Mouse (Mus musculus): ENCODE data around the gene Xrcc1. TPM values are rescaled to one million over a fixed set of nuclear protein-coding genes. Genes with fewer than 3 reads are reported as not detected.

The Xrcc1 gene
- total RNA-seq, 2 experiments from 2014 or later = 37.8 to 39.7 TPM

DNA sequence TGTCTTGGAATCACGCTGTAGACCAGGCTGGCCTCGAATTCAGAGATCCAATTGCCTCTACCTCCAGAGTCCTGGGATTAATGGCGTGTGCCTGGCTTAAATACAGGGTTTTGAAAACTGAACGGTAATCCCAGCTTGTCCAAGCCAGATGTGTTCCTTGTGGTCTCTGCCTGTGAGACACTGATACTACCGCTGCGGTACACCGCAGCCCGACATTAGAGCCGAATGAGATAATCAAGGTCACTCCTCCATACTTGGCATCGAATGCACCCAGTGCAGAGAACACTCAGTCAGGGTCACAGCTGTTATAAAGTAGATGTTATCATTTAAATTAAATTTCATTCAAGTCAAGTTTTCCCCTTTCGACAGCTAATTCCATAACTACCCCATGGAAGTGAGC is 17.2 kb upstream of the Xrcc1 start:
- no peak for DNase-seq (ENCODE audit: low spot score in 2 of 2)

DNA sequence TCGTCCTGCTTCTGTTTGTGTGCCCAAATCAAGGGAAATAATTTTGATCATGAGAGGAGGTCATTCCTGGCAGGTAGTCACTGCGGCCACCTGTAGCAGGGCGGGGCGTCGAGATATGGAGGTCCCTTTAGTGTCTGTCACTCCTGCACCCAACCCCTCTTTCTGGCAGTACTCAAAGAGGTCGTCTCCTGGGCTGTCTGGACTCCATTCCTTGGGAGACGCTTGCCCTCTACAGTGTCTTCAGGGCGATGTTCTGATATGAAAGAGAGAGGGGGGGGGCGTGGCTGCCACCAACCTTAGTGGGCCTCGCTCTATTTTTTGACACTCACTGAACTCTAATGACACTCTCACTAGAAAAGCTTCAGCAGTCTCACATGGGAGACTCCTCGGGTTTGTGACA is 16.5 kb upstream of the Xrcc1 start:
- DNase-seq (ENCODE audit: low spot score in 2 of 2) = peak in 1 of 2 experiments; percentile 28

DNA sequence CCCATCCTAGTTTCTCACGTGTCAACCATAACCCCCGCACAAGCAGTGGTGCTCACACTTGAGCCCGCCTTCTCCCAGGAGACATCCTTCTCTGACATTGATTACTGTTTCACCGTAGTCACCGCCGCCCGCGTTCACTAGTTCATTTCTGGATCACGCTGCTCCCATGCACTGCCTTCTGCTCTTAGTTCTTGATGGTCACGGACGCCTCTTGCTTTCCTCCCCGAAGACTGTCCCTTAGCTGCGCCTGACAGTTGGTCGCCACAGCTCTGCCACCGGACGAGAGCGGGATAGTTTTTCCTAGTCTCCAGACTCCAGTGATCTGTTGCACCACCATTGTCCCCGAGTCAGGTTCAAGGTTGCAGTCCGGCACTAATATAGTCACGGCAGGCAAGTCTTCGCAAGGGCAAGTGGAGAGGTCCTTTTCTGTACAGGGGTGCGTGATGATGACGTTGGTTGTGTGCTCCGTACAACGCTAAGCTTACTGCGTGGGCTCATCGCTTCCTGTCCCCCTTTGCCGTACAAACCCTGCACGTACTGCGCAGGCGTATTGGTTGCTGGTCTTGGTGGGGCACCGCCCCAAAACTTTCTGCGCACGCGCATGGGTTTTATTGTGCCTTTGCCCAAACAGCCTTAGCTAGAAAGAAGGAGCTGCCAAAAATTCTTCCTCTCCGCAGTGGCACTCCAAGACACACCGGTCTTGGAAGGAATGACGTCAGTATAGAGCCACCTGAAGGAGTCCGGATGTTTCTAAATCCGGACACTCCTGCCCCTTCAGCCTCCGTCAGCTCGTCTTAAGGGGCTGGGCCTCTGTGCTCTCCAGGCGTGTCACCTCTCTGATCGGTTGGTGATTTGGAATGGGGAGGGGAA is 15.8 kb upstream of the Xrcc1 start, which contains the start of gene Irgq:
Gene Irgq, plus strand, starts transcription at position 628 of the 870 bp plus-strand sequence.
- peak; percentile 99 for DNase-seq (ENCODE audit: low spot score in 2 of 2)

DNA sequence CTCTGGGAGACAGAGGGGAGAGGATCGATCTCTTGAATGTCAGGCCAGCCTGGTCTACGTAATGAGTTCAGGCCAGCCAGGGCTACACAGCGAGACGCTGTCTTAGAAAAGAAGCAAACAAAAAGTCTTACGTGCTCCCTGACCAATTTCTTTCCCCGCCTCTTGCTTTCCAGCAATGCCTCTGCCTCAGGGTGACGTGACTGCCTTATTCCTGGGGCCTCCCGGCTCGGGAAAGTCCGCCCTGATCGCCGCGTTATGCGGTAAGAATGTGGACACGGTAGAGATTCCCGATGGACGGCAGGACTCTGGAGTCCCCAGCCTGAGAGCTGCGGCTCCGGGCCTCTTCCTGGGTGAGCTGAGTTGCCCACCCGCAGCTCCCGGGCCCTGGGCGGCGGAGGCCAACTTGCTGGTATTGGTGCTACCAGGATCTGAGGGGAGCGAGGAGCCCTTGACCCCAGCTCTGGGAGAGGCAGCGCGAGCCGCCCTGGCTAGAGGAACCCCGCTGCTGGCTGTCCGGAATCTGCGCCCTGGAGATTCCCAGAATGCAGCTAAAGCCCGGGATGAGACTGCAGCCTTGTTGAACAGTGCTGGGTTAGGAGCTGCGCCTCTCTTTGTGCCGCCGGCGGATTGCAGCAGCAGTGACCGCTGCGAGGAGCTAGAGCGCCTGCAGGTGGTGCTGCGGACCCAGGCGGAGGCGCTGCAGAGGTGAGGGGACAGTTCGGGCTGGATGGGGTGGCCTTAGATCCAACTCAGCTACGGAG is 14.7 kb upstream of the Xrcc1 start:
- peak; percentile 78 to 86 for DNase-seq (ENCODE audit: low spot score in 2 of 2)

DNA sequence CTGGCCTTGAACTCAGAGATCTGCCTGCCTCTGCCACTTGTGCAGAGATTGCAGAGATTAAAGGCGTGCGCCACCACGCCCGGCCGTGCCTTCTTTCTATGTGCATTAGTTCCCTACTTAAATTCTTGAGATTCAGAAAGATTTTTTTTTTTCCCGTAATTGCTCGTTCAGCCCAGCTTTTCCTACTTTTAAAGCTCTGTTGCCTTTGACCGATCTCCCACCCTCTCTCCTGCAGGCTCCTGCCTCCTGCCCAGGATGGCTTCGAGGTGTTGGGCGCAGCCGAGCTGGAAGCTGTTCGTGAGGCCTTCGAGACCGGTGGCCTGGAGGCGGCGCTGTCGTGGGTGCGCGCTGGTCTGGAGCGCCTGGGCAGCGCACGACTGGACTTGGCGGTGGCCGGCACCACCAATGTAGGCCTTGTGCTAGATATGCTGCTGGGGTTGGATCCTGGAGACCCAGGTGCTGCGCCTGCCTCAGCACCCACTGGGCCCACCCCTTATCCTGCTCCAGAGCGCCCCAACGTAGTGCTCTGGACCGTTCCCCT is 13.0 kb upstream of the Xrcc1 start:
- DNase-seq (ENCODE audit: low spot score in 2 of 2) = no peak

DNA sequence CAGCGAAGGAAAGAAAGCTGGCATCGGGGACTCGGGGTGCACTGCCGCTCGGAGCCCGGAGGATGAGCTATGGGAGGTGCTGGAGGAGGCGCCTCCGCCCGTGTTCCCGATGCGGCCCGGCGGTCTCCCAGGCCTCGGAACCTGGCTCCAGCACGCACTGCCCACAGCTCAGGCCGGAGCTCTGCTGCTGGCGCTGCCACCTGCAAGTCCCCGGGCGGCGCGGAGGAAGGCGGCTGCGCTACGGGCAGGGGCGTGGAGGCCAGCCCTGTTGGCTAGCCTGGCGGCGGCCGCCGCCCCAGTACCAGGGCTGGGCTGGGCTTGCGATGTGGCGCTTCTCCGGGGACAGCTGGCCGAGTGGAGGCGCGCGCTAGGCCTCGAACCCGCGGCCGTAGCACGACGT is 12.3 kb upstream of the Xrcc1 start:
- DNase-seq (ENCODE audit: low spot score in 2 of 2) = no peak

DNA sequence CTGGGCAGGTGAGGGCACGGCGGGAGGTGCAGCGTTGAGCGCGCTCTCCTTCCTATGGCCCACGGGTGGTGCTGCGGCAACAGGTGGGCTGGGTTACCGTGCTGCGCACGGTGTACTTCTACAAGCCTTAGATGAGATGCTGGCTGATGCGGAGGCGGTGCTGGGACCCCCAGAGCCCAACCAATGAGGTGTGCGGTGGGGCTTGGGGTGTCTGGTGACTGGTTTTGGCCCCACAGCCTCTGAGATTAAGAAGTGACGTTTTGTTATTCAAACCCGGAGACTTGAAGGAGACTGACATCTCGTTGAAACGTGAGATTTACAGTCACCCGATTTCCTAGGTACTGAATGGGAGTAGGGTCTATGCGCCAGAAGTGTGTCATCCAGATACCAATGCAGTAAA is 11.8 kb upstream of the Xrcc1 start:
- no peak for DNase-seq (ENCODE audit: low spot score in 2 of 2)

DNA sequence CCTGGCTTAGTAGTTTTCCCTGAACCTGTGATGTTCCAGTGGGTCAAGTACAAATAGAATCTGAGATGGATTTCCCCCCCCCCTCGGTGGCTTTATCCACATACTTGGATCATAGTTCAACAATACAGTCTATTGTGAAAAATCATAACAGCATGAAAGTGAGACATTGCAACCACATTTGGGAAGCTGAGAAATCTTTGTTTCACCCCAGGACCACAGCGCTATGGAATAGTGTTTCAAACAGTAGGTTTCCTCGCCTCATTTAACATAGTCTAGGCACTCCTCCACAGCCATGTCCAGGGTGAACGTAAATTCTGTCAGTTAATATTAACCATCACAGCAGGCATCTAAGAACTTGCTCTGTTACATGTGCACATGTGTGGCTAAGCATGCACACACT is 9.0 kb upstream of the Xrcc1 start:
- no peak for DNase-seq (ENCODE audit: low spot score in 2 of 2)

DNA sequence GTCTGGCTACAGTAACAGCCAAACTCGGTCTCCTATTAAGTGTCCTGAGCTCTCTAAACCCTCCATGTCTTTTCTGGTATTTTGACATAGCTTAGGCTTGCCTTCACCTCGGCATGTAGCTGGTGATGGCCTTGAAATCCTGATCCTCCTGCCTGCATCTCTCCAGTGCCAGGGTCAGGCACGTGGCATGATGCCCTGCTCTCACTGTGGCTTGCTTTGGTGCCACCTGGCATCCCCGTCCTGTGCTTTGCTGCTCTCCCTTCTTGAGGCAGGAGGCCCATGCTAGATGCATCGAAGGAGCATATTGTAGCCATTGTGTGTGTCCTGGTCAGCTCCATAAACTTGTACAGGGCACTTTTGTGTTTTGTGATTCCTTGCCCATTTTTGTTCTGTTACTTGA is 8.5 kb upstream of the Xrcc1 start:
- no peak for DNase-seq (ENCODE audit: low spot score in 2 of 2)

DNA sequence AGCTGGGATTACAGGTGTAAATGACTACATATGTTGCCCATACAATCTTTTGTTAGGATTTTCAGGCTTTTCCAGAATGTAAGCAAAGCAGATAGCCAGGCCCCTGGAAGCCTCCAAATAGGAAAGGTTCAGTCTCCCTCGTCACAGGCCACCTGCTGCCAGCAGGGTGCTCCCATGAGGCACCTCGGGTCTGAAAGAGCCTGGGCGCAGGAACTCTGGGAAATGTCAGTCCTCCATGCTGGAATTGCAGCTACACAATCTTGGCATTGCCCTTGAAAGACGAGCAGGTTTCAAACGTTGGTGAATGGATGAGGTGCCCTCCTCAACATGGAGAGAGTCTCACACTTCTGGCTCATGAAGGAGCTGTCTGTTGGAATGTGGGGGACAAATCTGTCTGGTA is 7.9 kb upstream of the Xrcc1 start:
- DNase-seq (ENCODE audit: low spot score in 2 of 2) = peak; percentile 31 to 55

DNA sequence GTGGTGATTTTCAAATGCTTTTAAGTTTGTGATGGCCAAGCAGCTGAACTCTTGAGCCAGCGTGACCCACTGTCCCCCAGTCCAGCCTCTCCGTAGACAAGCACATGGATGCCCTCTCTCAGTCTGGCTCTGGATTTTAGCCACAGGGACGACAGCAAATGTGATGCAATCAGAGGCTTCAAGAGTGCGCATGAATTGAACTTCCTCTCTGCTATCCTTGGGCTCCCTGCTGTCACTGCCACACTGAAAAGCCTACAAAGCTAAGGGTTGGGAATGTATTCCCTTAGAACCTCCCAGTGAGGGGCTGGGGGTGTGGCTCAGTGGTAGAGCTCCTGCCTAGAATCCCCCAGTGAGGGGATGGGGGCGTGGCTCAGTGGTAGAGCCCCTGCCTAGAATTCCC is 7.4 kb upstream of the Xrcc1 start:
- DNase-seq (ENCODE audit: low spot score in 2 of 2) = no peak

DNA sequence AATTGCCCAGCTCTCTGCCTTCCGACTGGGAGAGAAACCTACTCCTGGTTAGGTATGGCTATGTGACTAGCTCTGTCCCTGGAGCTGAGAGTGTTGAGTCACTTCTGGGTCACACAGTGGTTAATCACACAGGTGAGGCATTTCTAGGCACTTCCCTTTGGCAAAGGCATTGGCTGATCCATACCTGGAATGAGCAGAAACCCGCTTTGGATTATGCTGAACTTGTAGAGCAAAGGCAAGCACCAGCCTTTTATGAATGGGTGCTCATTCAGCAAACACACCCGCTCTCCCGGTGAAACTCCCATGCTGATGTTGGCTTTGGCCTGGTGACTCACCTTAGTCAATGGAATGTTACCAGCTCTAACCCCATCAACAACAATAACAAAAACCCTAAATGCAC is 6.4 kb upstream of the Xrcc1 start:
- DNase-seq (ENCODE audit: low spot score in 2 of 2) = no peak

DNA sequence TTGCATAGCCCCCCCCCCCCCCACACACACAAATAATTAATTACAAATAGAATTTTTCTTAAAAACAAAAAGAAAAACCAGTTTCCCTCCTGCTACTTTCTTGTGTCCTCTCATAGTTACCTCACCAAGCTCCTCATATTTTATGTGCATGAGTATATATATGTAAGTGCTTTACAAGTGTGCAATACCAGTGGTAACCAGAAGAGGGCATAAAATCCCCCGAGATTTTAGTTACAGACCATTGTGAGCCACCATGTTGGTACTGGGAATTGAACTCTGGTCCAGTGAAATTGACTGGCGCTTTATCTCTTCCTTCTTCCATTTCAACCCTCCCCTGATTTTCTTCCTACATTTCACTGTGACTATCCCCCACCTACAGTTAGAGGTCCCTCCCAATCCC is 1.6 kb upstream of the Xrcc1 start:
- DNase-seq (ENCODE audit: low spot score in 2 of 2) = no peak

DNA sequence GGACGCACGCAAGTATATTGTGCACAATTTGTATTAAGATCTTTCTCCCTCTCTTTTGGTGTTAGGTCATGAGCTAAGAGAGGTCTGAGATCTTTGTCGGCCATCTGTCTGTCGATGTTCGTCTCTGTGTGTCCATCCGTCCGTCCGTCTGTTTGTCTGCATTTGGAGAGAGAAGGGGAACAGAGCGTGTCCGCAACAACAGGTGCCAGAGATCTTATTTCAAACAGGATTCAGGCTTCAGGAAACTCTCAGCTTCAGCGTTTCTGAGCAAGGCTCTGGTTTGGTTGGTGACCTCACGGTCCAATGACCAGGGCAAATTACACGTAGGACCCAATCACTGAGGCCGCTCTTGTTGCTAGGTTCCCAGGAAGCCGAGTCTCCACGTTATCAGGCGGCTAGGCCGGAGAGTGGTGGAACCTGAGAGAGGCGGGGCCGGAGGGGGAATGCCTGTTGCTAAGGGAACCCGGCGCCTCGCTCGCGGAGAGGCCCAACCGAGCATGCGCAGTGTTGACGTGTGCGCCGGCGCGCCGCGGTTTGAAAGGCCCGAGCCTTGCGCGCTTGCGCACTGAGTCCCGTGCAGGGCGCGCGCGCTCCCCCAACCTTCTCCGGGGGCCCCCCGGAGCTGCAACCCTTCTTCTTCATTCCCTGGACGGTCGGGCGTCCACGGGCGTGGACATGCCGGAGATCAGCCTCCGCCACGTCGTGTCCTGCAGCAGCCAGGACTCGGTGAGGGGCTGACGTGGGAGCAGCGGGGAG is 723 bp downstream of the Xrcc1 start:
- peak; percentile 98 to 99 for DNase-seq (ENCODE audit: low spot score in 2 of 2)

DNA sequence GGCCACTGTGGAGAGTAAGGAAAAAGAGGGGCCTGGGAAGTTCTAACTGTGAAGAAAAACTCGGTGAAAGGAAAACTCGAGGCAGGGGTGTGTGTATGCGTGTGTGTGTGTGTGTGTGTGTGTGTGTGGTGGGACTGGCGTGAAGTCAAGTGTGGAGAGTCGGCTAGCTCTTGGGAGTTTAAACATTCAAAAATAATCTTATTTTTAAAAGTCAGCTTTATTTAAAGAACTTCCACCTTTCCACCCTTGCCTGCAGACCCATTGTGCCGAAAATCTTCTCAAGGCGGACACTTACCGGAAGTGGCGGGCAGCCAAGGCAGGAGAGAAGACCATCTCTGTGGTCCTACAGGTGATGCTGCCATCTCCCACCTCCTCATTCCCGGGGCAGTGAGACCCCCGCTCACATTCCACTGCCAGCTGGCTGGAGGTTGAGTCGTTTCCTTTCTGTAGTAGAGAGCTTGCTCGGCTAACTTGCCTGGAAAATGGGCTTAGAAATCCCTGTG is 1.5 kb downstream of the Xrcc1 start:
- DNase-seq (ENCODE audit: low spot score in 2 of 2) = no peak

DNA sequence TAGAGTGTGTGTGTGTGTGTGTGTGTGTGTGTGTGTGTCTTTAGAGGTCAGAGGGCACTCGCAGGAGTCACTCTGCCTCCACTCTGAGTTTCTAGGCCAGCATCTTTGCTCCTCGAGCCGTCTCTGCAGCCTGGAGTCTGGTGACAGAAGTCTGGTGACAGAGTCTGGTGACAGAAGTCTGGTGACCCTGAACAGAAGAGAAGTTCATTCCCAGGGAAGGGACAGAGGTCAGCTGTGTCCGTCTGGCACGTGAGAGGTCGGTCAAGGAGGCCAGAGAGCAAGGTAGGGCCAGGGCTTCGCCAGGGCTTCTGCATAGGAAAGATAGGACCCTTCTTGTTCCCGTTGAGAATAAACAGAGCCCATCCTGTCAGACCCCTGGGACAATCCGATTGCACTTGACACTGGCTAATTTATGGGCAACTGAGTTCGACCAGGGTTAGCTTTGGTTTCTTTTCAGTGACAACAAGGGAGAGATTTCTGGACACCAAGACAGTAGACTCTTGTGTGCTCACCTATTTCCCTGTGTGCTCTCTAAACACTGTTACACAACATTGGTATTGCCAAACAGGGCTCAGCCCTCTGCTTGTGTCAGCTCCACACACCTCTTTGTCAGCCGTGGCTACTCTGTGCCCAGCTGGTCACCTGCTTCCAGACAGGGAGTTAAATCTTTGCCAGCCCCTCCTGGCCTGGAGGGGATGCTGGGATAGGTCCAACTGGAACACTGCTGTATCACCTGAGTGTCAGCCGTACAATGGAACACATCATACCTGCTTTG is 6.1 kb downstream of the Xrcc1 start:
- DNase-seq (ENCODE audit: low spot score in 2 of 2) = no peak

DNA sequence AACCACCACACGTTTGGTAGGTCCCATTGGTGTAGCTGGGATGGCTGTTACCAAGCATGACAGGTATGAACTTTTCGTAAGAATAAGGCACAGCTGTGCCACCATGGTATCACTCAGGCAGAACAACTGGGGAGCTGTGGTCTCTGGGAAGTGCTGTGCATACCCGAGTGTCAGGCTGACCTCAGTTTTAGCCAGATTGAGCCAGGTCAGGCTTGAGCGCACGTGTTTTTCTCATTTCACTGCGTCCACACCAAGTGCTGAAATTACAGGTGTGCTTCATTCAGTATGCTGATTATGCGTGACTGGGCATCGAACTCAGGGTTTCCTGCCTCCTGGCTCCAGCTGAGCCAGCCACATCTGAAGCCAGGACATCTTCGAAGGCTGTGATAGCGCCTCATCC is 9.7 kb downstream of the Xrcc1 start:
- DNase-seq (ENCODE audit: low spot score in 2 of 2) = no peak

DNA sequence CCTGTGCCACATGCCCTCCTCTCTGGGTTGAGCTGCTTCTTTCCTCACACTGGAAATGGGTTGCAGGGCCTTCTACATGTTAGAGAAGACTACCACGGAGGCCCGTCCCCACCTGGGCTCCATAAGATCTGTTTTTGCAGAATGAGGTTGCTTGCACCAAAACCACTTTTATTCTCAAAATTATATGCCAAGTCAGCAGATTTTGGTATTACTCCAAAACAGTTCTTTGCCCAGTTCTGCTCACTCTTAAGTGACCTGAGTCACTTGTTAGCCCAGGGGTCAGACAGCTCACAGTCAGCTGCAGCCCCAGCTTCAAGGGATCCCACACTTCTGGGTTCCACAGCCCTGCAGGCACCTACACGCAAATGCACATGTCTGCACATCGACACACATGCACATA is 15.4 kb downstream of the Xrcc1 start:
- no peak for DNase-seq (ENCODE audit: low spot score in 2 of 2)

DNA sequence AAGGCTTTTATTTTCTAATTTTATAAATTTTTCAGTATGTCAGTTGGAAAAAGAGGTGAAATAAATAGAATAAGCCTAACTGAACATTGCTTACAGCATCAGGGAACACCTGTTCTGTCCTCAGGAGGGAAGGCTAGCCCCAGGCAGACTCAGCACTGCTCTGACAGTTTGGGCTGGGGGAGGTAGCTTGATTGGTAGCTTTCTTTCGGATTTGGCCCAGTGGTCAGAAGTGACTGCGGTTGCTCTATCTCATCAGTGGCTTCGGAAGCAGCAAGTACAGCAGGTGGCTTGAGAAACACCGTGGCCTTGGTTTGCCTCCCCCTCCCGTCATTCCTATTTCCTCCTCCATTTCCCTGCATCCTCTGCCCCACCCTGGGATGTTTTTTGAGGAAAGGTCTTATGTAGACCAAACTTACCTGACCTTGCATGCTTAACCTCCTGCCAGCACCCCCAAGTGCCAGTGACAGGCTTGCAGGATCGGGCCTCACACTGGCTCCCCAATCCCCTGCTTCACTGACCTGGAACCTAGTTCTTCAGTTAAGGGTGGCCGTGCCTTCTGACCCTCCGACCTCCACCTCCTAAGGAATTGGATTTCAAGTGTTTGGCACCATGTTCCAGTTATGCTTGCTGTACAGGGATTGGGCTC is 17.2 kb downstream of the Xrcc1 start:
- no peak for DNase-seq (ENCODE audit: low spot score in 2 of 2)

DNA sequence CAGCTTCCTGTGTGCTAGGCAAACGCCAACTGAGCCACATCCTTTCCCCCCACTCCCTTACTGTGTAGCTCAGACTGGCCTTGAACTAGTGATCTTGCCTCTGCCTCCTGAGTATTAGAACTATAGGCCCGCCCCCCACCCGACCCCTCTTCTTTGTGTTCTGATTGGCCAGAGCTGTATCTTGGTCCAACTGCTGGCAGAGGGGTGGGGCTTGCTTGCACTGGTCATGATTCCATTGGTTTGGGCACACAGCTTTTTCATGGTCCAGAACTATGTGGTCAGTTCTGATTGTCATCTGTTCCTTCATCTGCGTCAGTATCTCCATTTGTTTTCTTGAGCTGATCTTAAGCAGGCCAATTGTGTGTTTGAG is 17.7 kb downstream of the Xrcc1 start:
- no peak for DNase-seq (ENCODE audit: low spot score in 2 of 2)
